Mouse (Mus musculus) cerebellum, adult 11-12 months (tissue): ENCODE measurements around the gene Zfp93.
A peak's percentile ranks its signal among the peaks of the same experiment; 100 is the strongest.
"Not testable (repeated sequence)": the region's sequence is repeated elsewhere in the genome, so short reads cannot be mapped to it uniquely, and the experiment has no call there.

ENCODE experiments used
- DNase-seq: peaks from one replicate; pipeline ENCODE4 v3.0.0; 2022

Gene Zfp93

DNA sequence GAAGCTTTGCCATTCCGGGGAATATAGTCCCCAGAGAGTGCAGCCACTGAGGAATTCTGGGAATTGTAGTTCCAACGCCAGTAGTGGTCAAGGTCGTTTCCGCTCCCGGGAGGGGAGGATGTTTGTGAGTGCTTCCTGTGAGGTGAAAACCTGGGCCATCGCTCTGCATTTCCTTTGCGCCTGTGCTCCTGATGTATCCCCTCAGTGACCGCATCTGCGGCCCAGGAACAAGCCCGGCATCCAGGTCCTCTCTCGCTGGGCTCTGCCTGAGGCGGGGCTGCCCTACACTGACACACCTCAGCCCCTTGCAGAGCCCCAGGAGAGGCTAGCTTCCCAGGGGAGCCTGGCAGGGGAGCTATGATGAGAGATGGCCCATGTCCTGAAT, at the start of gene Zfp93:
Gene Zfp93 (plus strand): TSS at position 133 of the 385 bp plus-strand sequence.
- DNase-seq = peak; percentile 86

DNA sequence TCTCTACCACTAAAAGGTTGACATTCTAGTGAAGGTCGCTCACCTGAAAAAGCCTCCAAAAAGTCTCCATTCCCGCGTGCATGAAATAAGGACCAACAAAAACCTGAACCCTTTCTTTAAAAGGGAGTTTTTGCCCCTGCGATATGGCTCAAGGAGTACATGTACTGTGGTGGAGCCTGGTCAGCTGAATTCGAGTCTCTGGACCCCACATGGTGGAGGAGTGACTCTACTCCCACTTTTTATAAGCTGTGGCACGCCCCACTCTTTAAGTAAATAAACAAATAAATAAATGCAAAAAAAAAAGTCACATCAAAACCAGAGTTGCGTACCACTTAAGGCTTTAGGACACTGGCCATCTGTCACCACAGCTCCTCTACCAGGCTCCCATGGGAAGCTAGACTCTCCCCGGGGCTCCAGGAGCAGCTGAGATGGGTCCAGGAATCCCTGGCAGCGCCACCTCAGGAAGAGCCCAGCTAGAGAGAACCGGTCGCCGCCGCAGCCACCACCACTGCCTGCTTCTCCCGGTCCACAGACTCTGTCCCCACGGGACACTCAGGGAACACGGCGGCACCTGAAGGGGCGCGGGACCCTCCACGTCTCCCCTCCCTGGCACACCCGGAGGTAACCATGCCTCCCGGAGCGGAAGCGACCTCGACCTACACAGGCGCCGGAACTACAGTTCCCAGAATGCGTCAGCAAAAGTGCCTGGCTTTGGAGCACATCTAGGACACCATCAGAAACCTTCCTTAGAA, 33.0 kb upstream of the Zfp93 start, which contains the start of gene Zfp109:
Gene Zfp109 (minus strand): TSS at position 521 of the 752 bp plus-strand sequence.
- peak; percentile 67 for DNase-seq

DNA sequence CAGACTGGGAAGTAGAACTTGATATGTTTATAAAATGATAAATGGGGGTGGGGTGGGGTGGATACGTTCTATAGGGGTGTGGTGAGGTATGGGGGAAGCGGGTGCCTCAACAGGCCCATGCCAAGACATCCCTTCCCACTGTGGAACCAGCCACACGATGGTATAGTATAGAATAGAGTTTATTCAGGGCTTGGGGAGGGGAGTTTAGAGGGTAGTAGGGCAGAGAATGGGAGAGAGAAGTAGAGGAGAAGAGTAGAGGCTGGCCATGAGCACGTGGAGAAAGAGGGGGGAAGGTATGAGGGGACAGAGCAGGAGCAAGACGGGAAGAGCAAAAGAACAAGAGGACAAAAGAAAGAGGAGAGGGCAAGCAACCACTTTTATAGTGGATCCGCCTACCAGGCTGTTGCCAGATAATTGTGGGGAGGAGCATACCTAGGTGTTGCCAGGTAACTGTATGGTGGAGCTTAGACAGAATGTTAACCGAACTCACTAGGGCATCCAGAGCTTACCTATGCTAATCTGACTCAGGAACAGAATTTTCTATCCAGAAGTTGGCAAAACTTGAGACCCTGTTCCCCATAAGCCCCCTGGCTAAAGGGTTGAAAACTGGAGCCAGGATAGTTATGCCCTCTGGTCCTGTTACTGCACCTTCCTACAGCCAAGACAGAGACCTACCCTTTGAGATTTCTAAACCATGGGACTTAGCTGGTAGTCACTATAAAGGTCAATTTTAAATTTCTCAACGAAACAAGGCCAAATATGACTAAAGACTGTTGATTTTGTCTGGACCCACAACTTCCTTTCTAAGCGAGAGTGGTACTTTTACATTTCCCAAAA, 16.2 kb upstream of the Zfp93 start:
- no peak for DNase-seq

DNA sequence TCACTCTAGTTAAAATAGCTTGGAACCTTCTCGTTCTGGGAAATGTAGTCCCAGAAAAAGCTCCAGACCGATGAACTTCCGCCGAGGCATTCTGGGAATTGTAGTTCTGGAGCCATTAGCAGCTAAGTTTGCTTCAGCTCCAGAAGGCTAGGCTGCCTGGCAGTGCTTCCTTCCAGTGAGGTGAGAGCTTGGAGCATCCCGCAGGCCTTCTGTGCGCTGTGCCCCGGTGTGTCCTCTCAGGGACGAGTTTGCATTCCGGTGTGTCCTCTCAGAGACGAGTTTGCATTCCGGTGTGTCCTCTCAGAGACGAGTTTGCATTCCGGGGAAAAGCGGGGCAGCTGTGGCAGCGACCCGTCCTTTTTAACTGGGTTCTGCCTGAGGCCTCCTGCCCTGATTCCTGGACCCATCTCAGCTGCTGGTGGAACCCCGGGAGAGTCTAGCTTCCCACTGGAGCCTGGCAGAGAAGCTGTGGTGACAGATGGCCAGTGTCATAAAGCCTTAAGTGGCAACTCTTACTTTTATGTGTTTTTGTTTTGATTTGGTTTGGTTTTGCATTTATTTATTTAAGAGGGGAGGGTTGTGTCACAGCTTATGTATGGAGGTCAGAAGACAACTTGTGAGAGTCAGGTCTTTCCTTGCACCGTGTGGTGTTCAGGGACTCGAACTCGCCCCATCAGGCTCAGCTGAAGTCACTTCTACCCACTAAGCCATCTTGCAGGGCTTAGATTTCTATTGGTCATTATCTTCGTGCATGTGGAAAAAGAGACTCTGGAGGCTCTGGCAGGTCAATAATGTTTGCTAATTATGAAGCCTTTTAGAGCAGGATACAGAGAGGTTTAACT, 15.4 kb upstream of the Zfp93 start, which contains the start of gene Zfp108:
Gene Zfp108 (plus strand): TSS at position 162 of the 842 bp plus-strand sequence.
- DNase-seq = peak; percentile 89

DNA sequence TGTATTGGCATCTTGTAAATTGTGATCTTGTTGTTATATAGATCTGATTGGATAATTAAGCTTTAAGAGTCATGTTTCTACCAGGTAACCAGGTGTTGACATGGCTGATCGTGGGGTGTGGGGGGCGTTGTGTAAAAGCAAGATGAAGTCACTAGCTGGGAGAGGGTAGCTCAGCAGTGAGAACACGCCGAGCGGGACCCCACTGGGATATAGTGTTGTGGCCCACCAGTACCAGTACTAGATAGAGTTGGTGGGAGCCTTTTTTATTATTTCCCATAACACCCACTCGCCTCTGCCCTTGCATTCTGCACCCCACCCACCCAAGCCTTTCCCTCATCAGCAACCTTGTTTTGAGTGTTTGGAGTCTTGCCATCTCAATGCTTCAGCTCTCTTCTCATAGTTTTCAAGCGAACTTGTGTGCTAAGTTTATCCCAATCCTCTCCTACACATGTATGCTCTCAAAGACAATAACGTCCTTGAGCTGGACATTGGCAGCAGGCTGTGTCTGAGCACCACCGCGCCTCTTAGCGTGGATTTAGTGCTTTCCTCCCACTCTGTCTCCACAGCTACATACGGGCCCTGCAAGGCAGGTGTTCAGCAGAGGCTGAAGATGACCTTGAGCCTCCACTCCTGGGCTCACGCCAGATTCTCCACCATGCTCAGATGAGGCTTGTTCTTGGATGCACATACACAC, 10.8 kb upstream of the Zfp93 start:
- no peak for DNase-seq

DNA sequence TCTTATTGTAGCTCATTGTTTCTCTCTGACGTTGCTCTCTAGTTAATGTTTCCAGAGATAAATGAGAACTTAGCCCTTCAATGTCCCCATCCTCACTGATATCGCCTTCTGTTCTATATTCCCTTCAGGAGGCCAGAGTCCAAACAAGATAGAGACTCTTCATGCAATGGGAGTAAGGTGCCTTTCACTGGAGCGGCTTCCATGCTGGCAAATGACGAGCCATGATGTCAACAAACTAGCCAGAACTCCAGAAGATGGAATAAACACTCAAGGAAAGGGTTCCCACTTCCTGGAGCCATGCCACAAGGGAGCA, 10.3 kb upstream of the Zfp93 start:
- no peak for DNase-seq

DNA sequence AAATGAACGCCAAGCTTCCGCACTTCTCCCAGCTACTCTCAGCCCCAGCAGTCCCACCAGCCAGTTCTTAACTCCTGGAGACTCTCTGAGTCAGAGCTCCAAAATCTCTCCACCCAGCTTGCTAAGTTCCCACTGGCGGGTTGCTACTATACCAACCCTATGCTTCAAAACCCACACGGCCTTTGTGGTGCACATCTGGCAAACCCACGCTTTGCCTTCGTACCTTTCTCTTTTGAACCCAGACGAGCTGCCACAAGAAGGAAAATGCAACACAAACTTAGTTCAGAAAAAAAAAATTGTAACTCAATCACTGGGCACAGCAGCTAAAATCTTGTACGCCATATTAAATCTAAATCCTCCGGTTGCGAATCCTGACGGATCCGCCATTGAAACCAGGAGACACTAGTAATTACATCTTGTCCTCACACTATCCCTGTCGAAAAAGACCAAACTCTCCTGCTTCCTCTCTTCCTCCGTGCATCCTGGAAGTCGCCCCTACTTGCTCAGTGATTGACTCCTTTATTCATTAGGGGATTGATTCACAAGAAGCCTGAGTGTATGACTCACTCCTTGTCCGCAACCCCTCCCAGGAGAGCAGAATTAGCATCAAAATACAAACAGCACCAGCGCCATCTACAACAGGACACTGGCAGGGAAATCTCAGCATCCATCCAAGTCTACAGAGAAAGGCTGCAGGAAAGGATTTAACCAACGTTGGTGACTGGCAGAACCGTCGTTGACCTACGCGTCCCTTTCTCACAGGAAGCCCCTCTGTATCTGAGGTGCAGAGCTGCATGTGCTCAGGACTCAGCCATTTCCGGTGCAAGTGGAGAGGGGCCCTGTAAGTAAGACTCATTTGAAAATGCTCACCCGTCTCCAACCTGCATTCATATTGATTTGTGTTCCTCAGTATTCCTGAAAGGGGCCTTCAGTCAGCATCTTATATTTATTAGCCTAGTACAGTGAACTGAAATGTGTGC, 1.8 kb upstream of the Zfp93 start:
- no peak for DNase-seq

DNA sequence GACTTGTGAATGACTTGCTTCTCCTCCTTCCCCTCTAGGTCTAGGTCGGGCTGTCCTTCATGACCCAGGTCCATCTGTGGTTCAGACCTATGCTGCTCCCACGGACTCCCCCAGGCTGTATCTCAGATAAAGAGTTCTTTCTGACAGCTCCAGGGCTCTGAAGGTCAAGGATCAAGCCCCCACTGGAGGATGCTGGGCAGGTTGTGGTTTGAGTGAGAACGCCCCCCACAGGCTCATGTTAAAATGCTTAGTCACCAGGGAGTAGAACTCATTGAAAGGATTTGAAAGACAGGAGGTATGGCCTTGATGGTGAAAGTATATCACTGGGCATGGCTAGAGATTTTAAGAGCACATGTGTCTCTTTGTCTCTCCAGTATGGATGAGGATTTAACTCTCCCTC, 964 bp upstream of the Zfp93 start:
- peak; percentile 33 for DNase-seq

DNA sequence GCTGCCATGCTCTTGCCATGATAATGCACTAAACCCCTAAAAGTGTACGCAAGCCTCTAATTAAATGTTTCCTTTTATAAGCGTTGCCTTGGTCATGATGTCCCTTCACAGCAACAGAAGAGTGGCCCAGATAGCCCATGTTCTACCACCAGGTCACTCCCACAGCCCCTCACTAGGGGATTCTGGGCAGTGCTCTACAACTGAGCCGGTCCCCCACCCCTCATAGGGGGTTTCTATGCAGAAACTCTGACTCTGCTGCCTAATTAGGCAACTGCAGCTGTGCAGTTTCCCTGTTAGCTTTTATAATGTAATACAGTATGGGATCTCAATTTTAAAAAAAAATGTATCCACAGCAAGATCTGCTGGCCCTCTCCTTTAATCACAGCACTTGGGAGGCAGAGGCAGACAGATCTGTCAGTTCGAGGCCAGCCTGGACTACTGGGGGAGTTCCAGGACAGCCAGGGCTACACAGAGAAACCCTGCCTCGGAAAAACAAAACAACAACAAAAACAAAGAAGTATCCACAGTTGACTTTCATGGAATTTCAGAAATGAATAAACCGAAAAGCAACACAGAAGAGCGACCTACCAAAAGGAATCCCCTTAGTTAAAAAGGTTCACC, 443 bp upstream of the Zfp93 start:
- no peak for DNase-seq

DNA sequence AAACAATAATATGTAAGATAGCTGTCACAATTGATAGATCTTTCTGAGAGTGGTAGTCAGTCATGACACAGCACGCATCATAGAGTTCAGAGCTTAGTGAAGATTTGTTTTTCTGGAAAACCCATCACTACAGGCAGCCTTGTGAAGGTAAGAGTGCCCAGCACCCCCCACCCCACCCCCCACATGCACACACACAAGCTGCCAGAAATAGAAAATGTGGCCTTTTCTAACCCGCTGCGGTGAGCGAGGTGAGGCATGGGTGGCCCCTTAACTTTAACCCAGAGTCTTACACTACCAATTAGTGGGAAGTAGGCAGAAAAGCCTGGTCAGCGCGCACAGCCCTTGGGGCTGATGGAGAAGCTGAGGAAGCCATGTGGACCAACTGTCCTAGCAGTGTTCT, 971 bp downstream of the Zfp93 start:
- DNase-seq = no peak

DNA sequence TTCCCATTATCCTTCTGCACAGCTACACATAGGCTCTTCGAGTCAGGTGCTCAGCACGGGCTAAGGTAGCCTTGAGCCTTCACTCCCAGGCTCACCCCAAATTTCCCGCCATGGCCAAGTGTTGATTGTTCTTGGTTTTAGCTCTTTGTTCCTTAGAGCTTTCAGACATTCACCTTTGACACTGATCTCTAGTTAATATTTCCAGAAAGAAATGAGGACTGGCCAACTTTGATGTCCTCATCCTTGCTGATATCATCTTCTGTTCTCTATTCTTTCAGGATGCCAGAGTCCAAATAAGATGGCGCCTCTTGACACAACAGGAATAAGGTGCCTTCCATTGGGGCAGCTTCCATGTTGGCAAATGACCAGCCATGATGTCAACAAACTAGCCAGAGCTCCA, 4.2 kb downstream of the Zfp93 start:
- no peak for DNase-seq

DNA sequence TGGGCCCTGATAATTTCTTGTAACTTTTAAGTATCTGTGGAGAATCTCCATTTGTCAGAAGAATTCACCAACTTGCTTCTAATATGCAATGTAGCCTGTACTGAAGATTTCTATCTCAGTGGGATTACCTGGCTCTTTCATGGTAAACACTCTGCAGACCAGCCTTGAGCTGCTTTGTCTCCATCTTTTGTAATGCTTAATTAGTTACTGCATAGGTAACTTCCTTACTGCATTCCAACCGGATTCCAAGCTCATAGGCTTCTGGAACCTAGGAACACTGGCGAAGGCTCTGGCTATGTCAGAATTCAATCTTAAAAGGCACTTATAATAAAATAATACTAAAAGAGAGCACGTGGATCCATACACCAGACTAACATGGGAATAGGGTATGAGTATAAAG, 8.6 kb downstream of the Zfp93 start:
- DNase-seq = not testable (repeated sequence)

DNA sequence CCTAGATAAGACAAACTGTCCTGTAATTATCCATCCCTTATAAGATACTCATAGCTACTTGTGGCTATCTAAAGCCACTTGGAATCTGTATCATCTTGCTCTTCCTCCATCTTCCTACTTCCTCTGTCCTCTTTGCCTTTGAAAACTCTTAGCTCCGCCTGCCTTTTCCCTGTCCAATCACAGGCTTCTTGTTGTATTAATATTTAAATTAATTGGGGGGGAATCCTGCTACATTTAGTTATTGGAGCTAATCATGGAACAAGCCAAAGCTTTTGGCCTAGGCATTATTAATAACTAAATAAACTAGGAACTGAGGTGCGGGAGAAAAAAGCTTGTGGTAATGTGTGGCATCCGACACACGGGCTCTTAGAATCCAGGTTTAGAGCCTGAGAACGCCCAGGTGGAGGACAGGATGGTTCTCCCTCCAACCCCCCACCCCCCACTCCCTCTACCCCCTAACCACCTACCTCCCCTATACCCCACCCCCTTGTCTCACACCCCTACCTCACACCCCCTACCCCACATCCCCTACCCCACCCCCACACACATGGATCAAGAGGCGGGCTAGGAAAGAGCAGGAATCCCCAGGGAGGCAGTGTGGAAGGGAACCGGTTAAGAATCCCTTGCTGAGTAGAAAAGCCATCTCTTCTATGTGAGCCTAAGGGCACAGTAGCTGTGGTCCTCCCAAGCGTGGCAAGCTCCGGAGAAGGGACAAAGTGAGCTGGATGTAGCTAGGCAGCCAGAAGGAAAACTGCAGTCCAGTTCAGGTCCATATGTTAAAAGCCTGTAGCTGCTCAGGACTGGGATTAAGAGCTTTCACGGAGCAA, 10.0 kb downstream of the Zfp93 start:
- no peak for DNase-seq

DNA sequence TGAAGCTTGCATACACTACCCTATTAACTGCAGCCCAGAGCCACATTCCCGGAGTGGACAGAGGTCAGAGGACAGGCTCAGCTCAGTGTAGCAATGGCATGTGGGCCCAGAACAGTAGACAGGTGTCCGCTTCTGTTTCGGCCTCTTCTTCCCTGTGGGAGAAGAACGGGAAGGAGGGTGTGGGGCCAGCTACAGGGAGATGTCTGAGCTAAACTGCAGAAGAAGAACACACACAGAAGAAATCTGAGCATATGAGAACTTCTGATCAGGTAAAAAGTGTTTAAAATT, 10.6 kb downstream of the Zfp93 start:
- no peak for DNase-seq

DNA sequence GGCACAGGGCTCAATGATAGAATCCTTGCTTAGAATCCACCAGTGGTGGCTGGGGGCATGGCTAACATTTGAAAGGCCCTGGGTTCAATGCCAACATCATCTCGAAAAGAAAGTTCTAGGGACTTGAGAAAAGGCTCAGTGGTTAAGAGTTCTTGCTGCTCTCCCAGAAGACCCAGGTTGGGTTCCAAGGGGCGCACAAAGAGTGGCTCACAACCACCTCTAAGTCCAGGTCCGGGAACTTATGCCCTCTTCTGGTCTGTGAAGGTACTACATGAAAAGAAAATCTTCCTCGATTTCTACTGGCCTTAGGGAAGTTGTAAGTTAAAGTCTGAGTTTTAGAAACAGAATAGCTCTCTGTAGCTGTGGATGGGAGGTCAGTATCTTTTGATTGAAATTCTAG, 15.9 kb downstream of the Zfp93 start:
- no peak for DNase-seq

DNA sequence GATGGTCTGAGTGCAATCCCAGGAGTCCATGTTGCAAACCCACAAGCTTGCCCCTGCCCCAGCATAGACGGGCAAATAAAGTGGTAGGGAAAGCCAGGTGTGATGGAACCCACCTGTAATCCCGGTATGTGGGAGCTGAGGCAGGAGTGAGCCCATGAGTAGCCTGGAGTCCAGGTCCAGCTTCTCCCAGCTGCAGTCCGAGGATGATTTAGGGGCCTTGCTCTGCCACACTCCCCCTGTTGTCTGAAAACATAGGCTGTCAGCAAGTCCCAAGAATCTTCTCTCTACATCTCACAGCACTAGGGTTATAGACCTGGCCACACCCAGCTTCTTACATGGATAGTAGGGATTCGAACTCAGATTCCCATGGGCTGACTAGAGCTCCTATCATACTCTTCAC, 16.7 kb downstream of the Zfp93 start:
- DNase-seq = no peak

DNA sequence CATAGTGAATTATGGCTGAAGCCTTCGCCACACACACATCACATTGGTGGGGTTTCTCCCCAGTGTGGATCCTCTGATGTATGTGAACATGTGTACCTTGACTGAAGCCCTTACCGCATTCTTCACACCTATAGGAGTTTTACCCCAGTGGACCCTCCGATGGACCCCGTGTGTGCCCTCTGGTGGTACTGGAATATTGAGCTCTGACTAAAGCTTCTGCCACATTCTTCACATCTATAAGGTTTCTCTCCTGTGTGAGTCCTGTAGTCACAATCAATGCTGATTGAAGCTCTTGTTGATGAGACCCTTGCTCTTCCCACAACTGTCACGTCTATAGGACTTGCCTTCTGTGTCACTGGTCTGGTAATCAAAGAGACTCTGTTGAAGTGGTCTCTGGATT, 17.4 kb downstream of the Zfp93 start:
- DNase-seq = no peak

DNA sequence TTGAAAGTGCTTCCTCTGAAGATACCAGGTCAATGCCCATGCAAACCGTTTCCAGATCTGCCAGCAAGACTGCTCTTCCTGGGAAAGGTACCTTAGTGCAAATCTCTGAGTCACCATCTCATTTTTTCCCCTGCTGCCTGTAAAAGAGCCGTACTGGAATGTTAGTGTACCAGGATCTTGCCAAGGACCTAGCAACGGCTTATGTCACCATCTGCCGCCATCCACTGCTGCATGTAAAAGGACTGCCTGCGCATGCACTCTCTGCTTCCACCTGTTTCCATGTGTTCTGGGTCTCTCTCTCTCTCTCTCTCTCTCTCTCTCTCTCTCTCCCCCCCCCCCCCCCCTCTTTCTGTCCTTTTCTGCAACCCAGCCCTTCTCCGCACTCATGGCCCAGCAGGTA, 18.3 kb downstream of the Zfp93 start:
- no peak for DNase-seq

DNA sequence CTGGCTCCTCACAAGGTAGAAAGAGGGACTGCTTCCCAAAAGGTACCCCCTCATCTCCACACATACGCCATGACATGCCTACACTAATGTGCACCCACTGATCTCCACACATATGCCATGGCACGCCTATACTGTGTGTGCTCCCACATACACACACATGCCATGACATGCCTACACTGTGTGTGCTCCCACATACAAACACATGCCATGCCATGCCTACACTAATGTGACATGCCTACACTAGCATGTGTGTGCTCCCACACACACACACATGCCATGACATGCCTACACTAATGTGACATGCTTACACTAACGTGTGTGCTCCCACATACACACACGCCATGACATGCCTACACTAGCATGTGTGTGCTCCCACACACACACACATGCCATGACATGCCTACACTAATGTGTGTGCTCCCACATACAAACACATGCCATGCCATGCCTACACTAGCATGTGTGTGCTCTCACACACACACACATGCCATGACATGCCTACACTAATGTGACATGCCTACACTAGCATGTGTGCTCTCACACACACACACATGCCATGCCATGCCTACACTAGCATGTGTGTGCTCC, 20.0 kb downstream of the Zfp93 start:
- DNase-seq = no peak
